Mouse (Mus musculus): ENCODE measurements around the gene Plac1. TPM values are rescaled to one million over a fixed set of nuclear protein-coding genes. Genes with fewer than 3 reads are reported as not detected.

Gene Plac1
- total and polyA plus RNA-seq, 2 experiments from 2014 or later, result not detected

DNA sequence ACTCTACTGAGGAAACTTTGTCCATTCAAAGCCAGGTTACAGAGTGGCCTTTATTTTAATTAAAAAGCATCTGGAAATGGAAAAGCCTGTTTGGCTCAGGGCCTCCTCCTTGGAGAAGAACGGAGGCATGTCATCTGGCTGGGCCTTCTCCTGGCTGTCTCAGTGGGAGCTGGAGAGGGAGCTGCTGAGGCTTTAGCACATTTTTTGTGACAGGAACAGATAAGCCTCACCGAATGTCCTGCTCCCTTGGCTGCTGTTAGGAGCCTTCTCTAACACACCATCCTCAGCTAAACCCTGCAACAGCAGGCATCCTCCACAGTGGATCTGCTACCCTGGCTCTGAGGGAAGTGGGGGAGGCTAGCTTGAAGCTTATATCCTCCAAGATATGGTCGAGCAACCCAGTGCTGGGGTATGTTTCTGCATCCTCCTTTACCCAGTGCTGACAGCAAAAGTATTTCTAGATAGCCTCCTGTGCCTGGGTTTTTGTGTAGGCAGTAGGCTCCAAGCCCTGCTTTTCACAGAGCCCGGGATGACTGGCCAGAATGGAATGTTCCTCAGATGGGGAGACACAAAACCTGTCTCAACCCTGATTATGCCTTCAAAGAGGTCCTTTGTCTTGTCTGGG, 72.9 kb downstream of the Plac1 start:
- no peak overlapping the region for H3K9ac ChIP-seq
- 54% methylated on average over 4 of the region's 4 CpGs for WGBS
- ATAC-seq, result no peak

DNA sequence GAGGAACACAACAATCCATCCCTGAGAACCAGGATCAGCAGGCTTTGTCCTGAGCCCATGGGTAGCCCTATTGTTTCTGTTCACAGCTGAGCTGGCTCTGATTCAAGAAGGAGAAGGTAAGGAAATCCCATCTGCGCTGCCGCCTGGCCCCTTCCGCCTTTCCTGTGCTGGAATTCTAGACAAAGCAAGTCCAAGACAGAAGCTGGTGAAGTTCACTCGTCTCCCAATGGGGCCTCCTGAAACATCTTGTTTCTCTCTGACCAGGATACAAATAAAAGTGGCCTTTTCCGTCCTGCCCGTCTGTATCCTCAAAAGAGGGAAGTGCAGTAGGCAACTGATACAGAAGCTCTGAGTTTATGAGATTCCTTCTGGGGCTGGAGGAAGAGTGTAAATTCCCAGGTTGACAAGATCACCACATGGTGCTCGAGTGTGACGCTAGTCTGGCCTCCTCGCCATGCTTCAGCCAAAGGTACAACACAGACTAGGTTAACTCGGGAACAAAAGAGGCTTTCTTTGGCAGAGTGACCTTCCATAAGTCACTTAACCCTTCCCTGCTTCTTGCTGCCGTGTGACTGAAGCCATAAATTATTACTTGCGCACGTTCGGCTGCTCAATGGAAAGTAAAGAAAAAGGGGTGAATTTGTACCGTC, 73.5 kb downstream of the Plac1 start:
- Histone ChIP-seq H3K4me1 (ENCODE audit: insufficient read depth) (no peaks in the 10 kb centered on the region), H3K9me3 (ENCODE audit: low read length) (no peaks in the 10 kb centered on the region), H3K9ac (no peak overlapping the region), H3K4me3 (ENCODE audit: low read depth, low read length) (no peak overlapping the region), H3K27ac (ENCODE audit: low read depth, low read length) (no peak overlapping the region), H3K4me2 (ENCODE audit: low read depth) (no peak overlapping the region), H3K36me3 (ENCODE audit: insufficient read depth) (no peaks in the 10 kb centered on the region), H3K27me3 (ENCODE audit: insufficient read depth, low read length) (no peaks in the 10 kb centered on the region)
- DNase-seq (no peak), ATAC-seq (no peak)
- 64% methylated on average over 15 of the region's 15 CpGs for WGBS
- no peak for TF ChIP-seq CTCF (IDR thresholded peaks at IDR 0.05; ENCODE audit: low read depth)

More for the DNA sequence above, 72.9 kb downstream of the Plac1 start:
- no peak overlapping the region for H3K27ac ChIP-seq (ENCODE audit: low read depth, low read length)
- H3K36me3 ChIP-seq (ENCODE audit: insufficient read depth), result no peaks in the 10 kb centered on the region
- H3K4me2 ChIP-seq (ENCODE audit: low read depth), result no peak overlapping the region
- DNase-seq, result no peak
- no peaks in the 10 kb centered on the region for H3K27me3 ChIP-seq (ENCODE audit: insufficient read depth, low read length)
- TF ChIP-seq CTCF (IDR thresholded peaks at IDR 0.05; ENCODE audit: low read depth), result no peak
- H3K4me1 ChIP-seq (ENCODE audit: insufficient read depth), result no peaks in the 10 kb centered on the region
- H3K9me3 ChIP-seq (ENCODE audit: low read length), result no peaks in the 10 kb centered on the region
- no peak overlapping the region for H3K4me3 ChIP-seq (ENCODE audit: low read depth, low read length)

DNA sequence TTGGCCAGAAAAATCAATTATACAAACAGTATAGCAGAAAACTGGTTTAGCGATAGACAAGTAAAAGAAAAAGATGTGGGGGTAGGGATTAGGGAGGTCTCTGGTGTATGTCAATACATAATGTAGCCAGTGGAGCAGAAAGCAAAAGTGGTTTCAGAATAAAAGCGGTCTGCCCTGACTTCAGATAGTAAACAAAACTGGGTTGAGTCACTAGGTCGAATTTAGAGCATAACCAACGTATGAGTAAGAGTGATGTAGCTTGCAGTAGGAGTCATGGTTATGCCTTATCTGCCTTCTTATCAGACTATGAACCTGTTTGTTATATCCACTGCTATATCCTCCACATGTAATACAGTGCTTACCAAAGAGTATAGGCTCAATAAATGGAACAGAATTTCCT, 77.3 kb downstream of the Plac1 start:
- H3K27me3 ChIP-seq (ENCODE audit: insufficient read depth, low read length), result no peaks in the 10 kb centered on the region
- H3K4me1 ChIP-seq (ENCODE audit: insufficient read depth), result no peaks in the 10 kb centered on the region
- no peak overlapping the region for H3K9ac ChIP-seq
- no peak for ATAC-seq
- H3K4me3 ChIP-seq (ENCODE audit: low read depth, low read length), result no peak overlapping the region
- no peaks in the 10 kb centered on the region for H3K36me3 ChIP-seq (ENCODE audit: insufficient read depth)
- no peak overlapping the region for H3K4me2 ChIP-seq (ENCODE audit: low read depth)
- 45% methylated on average over 4 of the region's 4 CpGs for WGBS
- H3K9me3 ChIP-seq (ENCODE audit: low read length), result no peaks in the 10 kb centered on the region
- TF ChIP-seq CTCF (IDR thresholded peaks at IDR 0.05; ENCODE audit: low read depth), result no peak
- DNase-seq, result no peak
- no peak overlapping the region for H3K27ac ChIP-seq (ENCODE audit: low read depth, low read length)

DNA sequence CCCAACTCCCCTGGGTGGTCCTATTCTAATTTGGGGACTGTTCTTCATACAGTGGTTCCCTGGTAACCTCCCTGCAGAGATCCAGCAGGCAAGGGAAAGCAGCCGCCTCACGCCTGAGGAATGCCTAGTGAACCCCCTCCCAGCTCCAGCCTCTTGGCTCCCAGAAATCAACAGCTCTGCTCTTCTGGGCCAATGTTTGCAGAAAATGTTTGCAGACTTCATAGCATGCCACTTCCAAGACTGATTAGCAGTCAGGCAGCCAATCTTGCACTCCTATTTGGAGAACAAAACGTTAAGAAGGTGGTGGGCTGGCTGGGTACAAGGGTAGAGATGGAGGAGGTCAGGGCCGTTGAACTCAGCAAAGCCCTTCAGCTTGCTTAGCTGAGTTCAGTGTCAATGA, 78.3 kb downstream of the Plac1 start:
- ATAC-seq, result no peak
- H3K27me3 ChIP-seq (ENCODE audit: insufficient read depth, low read length), result no peaks in the 10 kb centered on the region
- no peak for DNase-seq
- no peak overlapping the region for H3K9ac ChIP-seq
- no peak overlapping the region for H3K27ac ChIP-seq (ENCODE audit: low read depth, low read length)
- no peak overlapping the region for H3K4me2 ChIP-seq (ENCODE audit: low read depth)
- H3K36me3 ChIP-seq (ENCODE audit: insufficient read depth), result no peaks in the 10 kb centered on the region
- TF ChIP-seq CTCF (IDR thresholded peaks at IDR 0.05; ENCODE audit: low read depth), result no peak
- no peak overlapping the region for H3K4me3 ChIP-seq (ENCODE audit: low read depth, low read length)
- H3K9me3 ChIP-seq (ENCODE audit: low read length), result no peaks in the 10 kb centered on the region
- WGBS, result 53% methylated on average over 4 of the region's 4 CpGs
- no peaks in the 10 kb centered on the region for H3K4me1 ChIP-seq (ENCODE audit: insufficient read depth)

DNA sequence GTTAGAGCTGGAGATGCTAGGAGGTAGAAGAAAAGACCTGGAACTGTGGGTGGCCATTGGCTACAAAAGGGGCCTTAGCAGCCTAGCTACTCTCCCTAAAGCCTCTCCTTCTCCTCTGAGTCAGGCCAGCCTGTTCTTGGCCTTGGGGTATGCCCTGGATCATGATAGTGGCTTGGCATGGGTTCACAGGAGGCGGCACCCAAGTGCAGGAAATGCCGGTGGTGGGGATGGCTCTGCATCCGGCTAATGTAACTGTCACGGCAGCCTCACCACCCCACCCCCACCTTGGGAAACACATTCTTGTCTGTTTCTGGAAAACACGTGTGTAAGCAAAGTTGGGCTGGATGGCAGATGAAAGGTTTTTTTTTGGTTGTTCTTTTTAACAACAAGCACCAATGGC, 78.8 kb downstream of the Plac1 start:
- H3K9me3 ChIP-seq (ENCODE audit: low read length), result no peaks in the 10 kb centered on the region
- H3K4me3 ChIP-seq (ENCODE audit: low read depth, low read length), result no peak overlapping the region
- H3K9ac ChIP-seq, result no peak overlapping the region
- DNase-seq (no peak), ATAC-seq (no peak)
- no peaks in the 10 kb centered on the region for H3K27me3 ChIP-seq (ENCODE audit: insufficient read depth, low read length)
- no peak overlapping the region for H3K27ac ChIP-seq (ENCODE audit: low read depth, low read length)
- no peaks in the 10 kb centered on the region for H3K4me1 ChIP-seq (ENCODE audit: insufficient read depth)
- 71% methylated on average over 5 of the region's 5 CpGs for WGBS
- no peaks in the 10 kb centered on the region for H3K36me3 ChIP-seq (ENCODE audit: insufficient read depth)
- TF ChIP-seq CTCF (IDR thresholded peaks at IDR 0.05; ENCODE audit: low read depth), result no peak
- no peak overlapping the region for H3K4me2 ChIP-seq (ENCODE audit: low read depth)

DNA sequence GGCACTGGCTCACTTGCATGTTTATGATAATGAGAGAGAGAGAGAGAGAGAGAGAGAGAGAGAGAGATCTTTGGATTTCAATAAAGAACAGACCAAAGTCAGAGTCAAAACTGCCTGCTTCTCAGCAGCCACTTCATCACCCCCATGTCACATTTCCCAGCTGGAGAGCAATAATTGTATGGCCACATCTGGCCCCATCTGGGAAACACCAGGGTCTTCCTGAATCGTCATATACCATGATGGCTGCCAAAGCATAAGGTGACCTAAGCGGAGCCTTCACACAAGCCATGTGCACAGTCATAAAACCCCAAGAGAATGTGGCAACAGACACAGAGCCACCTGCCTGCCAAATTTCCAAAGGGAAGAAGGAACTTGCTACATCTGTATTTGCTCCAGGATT, 91.9 kb downstream of the Plac1 start:
- H3K4me3 ChIP-seq (ENCODE audit: low read depth, low read length), result no peak overlapping the region
- no peak overlapping the region for H3K9ac ChIP-seq
- TF ChIP-seq CTCF (IDR thresholded peaks at IDR 0.05; ENCODE audit: low read depth), result no peak
- no peaks in the 10 kb centered on the region for H3K4me1 ChIP-seq (ENCODE audit: insufficient read depth)
- no peaks in the 10 kb centered on the region for H3K36me3 ChIP-seq (ENCODE audit: insufficient read depth)
- no peaks in the 10 kb centered on the region for H3K9me3 ChIP-seq (ENCODE audit: low read length)
- H3K27me3 ChIP-seq (ENCODE audit: insufficient read depth, low read length), result no peaks in the 10 kb centered on the region
- DNase-seq, result no peak
- no peak for ATAC-seq
- 60% methylated on average over 2 of the region's 2 CpGs for WGBS
- H3K4me2 ChIP-seq (ENCODE audit: low read depth), result no peak overlapping the region
- no peak overlapping the region for H3K27ac ChIP-seq (ENCODE audit: low read depth, low read length)

DNA sequence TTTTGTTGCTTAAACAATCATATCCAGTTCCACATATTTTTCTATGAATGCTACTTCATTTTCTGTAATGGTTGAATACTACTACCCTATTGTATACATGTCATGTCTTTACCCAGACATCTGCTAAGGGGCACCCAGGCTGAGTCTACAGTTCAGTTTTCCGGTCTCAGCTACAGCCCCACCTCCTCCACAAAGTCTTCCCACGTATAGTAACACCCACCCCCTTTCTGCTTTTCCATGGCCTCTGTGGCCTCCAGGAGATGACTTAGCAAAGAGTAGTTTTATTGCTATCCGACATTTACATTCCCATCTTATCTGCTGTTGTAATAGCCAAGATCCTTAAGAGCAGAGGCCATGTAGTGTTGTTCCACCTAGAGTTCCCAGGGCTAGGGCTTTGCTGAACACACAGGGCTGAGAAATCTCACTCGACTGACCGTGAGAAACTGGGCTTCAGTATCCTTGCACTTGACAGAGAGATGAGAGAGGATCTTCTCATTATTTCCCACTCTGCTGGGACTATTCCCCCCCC, 93.5 kb downstream of the Plac1 start:
- no peaks in the 10 kb centered on the region for H3K9me3 ChIP-seq (ENCODE audit: low read length)
- no peaks in the 10 kb centered on the region for H3K4me1 ChIP-seq (ENCODE audit: insufficient read depth)
- WGBS, result 82% methylated on average over 5 of the region's 5 CpGs
- H3K9ac ChIP-seq, result no peak overlapping the region
- no peak for TF ChIP-seq CTCF (IDR thresholded peaks at IDR 0.05; ENCODE audit: low read depth)
- DNase-seq, result no peak
- no peak overlapping the region for H3K4me2 ChIP-seq (ENCODE audit: low read depth)
- ATAC-seq, result no peak
- no peak overlapping the region for H3K27ac ChIP-seq (ENCODE audit: low read depth, low read length)
- H3K27me3 ChIP-seq (ENCODE audit: insufficient read depth, low read length), result no peaks in the 10 kb centered on the region
- no peak overlapping the region for H3K4me3 ChIP-seq (ENCODE audit: low read depth, low read length)
- no peaks in the 10 kb centered on the region for H3K36me3 ChIP-seq (ENCODE audit: insufficient read depth)

All from forebrain, postnatal 0 days (tissue).